Mouse (Mus musculus) ovary, postnatal 36 days (tissue): ENCODE results near the gene Taf4.

Experiments
- DNase-seq: peaks from one replicate; pipeline ENCODE4 v3.0.0; 2022; ENCODE audit warnings: low spot score, mixed read lengths

The Taf4 gene

GRCm38 (mm10) chr2:179982715-179983114, 6.3 kb upstream of the Taf4 start:
- no peak for DNase-seq

- no peak for DNase-seq
Measured at GRCm38 (mm10) chr2:179980616-179981015, 4.2 kb upstream of the Taf4 start.

- no peak for DNase-seq
Measured at GRCm38 (mm10) chr2:179979836-179980235, 3.4 kb upstream of the Taf4 start.

- no peak for DNase-seq
Measured at GRCm38 (mm10) chr2:179978250-179978649, 1.8 kb upstream of the Taf4 start.

- no peak for DNase-seq
Measured at GRCm38 (mm10) chr2:179977344-179978025, 1.0 kb upstream of the Taf4 start.

- no peak for DNase-seq
Measured at GRCm38 (mm10) chr2:179976295-179976627, 185 bp downstream of the Taf4 start.

GRCm38 (mm10) chr2:179975851-179976250, 595 bp downstream of the Taf4 start:
- no peak for DNase-seq

- peak; percentile 30 for DNase-seq
Measured at GRCm38 (mm10) chr2:179974651-179975471, 1.6 kb downstream of the Taf4 start.

GRCm38 (mm10) chr2:179973871-179974628, 2.4 kb downstream of the Taf4 start:
- DNase-seq = no peak

- DNase-seq = no peak
Measured at GRCm38 (mm10) chr2:179972406-179972805, 4.0 kb downstream of the Taf4 start.

- no peak for DNase-seq
Measured at GRCm38 (mm10) chr2:179971891-179972290, 4.6 kb downstream of the Taf4 start.

GRCm38 (mm10) chr2:179969137-179969536, 7.3 kb downstream of the Taf4 start:
- DNase-seq = no peak

- DNase-seq = no peak
Measured at GRCm38 (mm10) chr2:179967633-179968032, 8.8 kb downstream of the Taf4 start.

GRCm38 (mm10) chr2:179961420-179961819, 15.0 kb downstream of the Taf4 start:
- DNase-seq = no peak

- no peak for DNase-seq
Measured at GRCm38 (mm10) chr2:179960327-179960726, 16.1 kb downstream of the Taf4 start.

GRCm38 (mm10) chr2:179959391-179959790, 17.1 kb downstream of the Taf4 start:
- DNase-seq = no peak

GRCm38 (mm10) chr2:179951542-179952524, 24.6 kb downstream of the Taf4 start:
- DNase-seq = no peak

GRCm38 (mm10) chr2:179948820-179949219, 27.6 kb downstream of the Taf4 start:
- DNase-seq = no peak

GRCm38 (mm10) chr2:179947607-179948006, 28.8 kb downstream of the Taf4 start:
- no peak for DNase-seq

GRCm38 (mm10) chr2:179946496-179946895, 29.9 kb downstream of the Taf4 start:
- DNase-seq = no peak

- DNase-seq = no peak
Measured at GRCm38 (mm10) chr2:179945051-179945450, 31.4 kb downstream of the Taf4 start.

GRCm38 (mm10) chr2:179941696-179942095, 34.8 kb downstream of the Taf4 start:
- DNase-seq = no peak
